Mouse (Mus musculus) myocyte (in vitro differentiated cells): ENCODE results near the gene Dcaf15. TPM values are rescaled to one million over a fixed set of nuclear protein-coding genes. Genes with fewer than 3 reads are reported as not detected.
A peak's percentile ranks its signal among the peaks of the same experiment; 100 is the strongest.

Source experiments
- H3K27me3 ChIP-seq: one replicate; pipeline ENCODE4 v1.6.1; 2011; ENCODE audit not compliant: control insufficient read depth, insufficient read depth, insufficient read length
- H3K36me3 ChIP-seq: one replicate; pipeline ENCODE4 v1.6.1; 2011; ENCODE audit not compliant: control insufficient read depth, insufficient read depth
- H3K4me2 ChIP-seq: one replicate; pipeline ENCODE4 v1.6.1; 2011; ENCODE audit warnings: low read depth, control low read depth
- H3K4me3 ChIP-seq: one replicate; pipeline ENCODE4 v1.5.1; 2011; ENCODE audit warnings: mild to moderate bottlenecking, control low read depth, moderate library complexity
- H3K79me2 ChIP-seq: one replicate; pipeline ENCODE4 v1.6.1; 2011; ENCODE audit not compliant: control insufficient read depth, insufficient read depth
- H3ac ChIP-seq: one replicate; pipeline ENCODE4 v1.6.1; 2011; ENCODE audit not compliant: control insufficient read depth, insufficient read length
- CEBPB ChIP-seq: IDR thresholded peaks from 2 replicates; pipeline ENCODE4 v1.6.1; 2011; ENCODE audit warnings: mild to moderate bottlenecking, moderate library complexity; ENCODE audit not compliant: poor library complexity, insufficient read depth, severe bottlenecking
- E2F4 ChIP-seq: IDR thresholded peaks from one replicate; pipeline ENCODE4 v1.6.1; 2011; ENCODE audit warnings: mild to moderate bottlenecking, control low read depth, moderate library complexity; ENCODE audit not compliant: insufficient read depth
- MAX ChIP-seq: IDR thresholded peaks from one replicate; pipeline ENCODE4 v1.6.1; 2011; ENCODE audit warnings: low read depth, mild to moderate bottlenecking, control low read depth
- MYOD1 ChIP-seq, 3 experiments: IDR thresholded peaks; one replicate each; pipeline ENCODE4 v1.6.1; 2011; ENCODE audit warnings: control low read depth in 2 of 3, low read depth in 2 of 3, mild to moderate bottlenecking in 2 of 3, moderate library complexity in 1 of 3; ENCODE audit not compliant: insufficient read length in 2 of 3, control insufficient read depth in 1 of 3
- MYOG ChIP-seq, 3 experiments: IDR thresholded peaks; one replicate each; pipeline ENCODE4 v1.6.1; 2011; ENCODE audit warnings: control low read depth in 2 of 3, low read depth in 2 of 3, mild to moderate bottlenecking in 2 of 3; ENCODE audit not compliant: insufficient read length in 2 of 3, control insufficient read depth in 1 of 3, insufficient read depth in 1 of 3
- POLR2A ChIP-seq: IDR thresholded peaks from one replicate; pipeline ENCODE4 v1.6.1; 2011; ENCODE audit warnings: low read depth, mild to moderate bottlenecking, control low read depth, moderate library complexity; ENCODE audit not compliant: insufficient read length
- POLR2AphosphoS2 ChIP-seq: IDR thresholded peaks from one replicate; pipeline ENCODE4 v1.6.1; 2011; ENCODE audit warnings: low read depth, control low read depth; ENCODE audit not compliant: insufficient read length
- REST ChIP-seq: IDR thresholded peaks from one replicate; pipeline ENCODE4 v1.6.1; 2011; ENCODE audit warnings: mild to moderate bottlenecking, control low read depth, moderate library complexity; ENCODE audit not compliant: insufficient read depth, insufficient read length
- SRF ChIP-seq: IDR thresholded peaks from one replicate; pipeline ENCODE4 v1.6.1; 2011; ENCODE audit warnings: low read depth; ENCODE audit not compliant: control insufficient read depth, insufficient read length
- TCF12 ChIP-seq: IDR thresholded peaks from one replicate; pipeline ENCODE4 v1.6.1; 2011; ENCODE audit warnings: mild to moderate bottlenecking, control low read depth; ENCODE audit not compliant: poor library complexity, insufficient read depth, severe bottlenecking
- TCF3 ChIP-seq: IDR thresholded peaks from one replicate; pipeline ENCODE4 v1.6.1; 2011; ENCODE audit warnings: low read depth, control low read depth; ENCODE audit not compliant: insufficient read length
- USF1 ChIP-seq: IDR thresholded peaks from one replicate; pipeline ENCODE4 v1.6.1; 2011; ENCODE audit warnings: low read depth, mild to moderate bottlenecking, control low read depth, moderate library complexity
- polyA plus RNA-seq: library from polyadenylated mRNA; unstranded; fragments of >200 nt; fragmentation: generic; extraction: Trizol; gene quantifications from one replicate; pipeline ENCODE4 v1.2.1, GENCODE M21; 2012; ENCODE audit warnings: missing spikeins

The Dcaf15 gene
- polyA plus RNA-seq, 1 experiment: 24.3 TPM

- TF ChIP-seq CEBPB (no peak), MYOD1 (IDR thresholded peaks at IDR 0.05; ENCODE audit: control insufficient read depth in 1 of 3, insufficient read length in 2 of 3, low read depth in 2 of 3) (peak in 2 of 3 experiments; percentile 66 to 78), MYOG (IDR thresholded peaks at IDR 0.05; ENCODE audit: control insufficient read depth in 1 of 3, insufficient read depth in 1 of 3, insufficient read length in 2 of 3, low read depth in 2 of 3) (peak in 1 of 3 experiments; percentile 64)
- peaks cover 29% of the 10 kb centered on the region for H3K79me2 ChIP-seq
- no peak overlapping the region for H3K4me3 ChIP-seq
- no peaks in the 10 kb centered on the region for H3K36me3 ChIP-seq
- no peak overlapping the region for H3ac ChIP-seq
- no peak overlapping the region for H3K4me2 ChIP-seq
- H3K27me3 ChIP-seq: no peaks in the 10 kb centered on the region
These were observed 33.9 kb downstream of the Dcaf15 start for GRCm38 (mm10) chr8:84070667-84071066.

GRCm38 (mm10) chr8:84070241-84070640 is 34.3 kb downstream of the Dcaf15 start:
- Histone ChIP-seq H3K4me2 (no peak overlapping the region), H3K27me3 (no peaks in the 10 kb centered on the region), H3K79me2 (peaks cover 29% of the 10 kb centered on the region), H3K4me3 (no peak overlapping the region), H3ac (no peak overlapping the region), H3K36me3 (no peaks in the 10 kb centered on the region)
- TF ChIP-seq TCF12: no peak
- TF ChIP-seq POLR2A: no peak
- no peak for TF ChIP-seq TCF3
- TF ChIP-seq MYOG (IDR thresholded peaks at IDR 0.05; ENCODE audit: control insufficient read depth in 1 of 3, insufficient read depth in 1 of 3, insufficient read length in 2 of 3, low read depth in 2 of 3): no peak
- no peak for TF ChIP-seq SRF
- no peak for TF ChIP-seq MYOD1 (IDR thresholded peaks at IDR 0.05; ENCODE audit: control insufficient read depth in 1 of 3, insufficient read length in 2 of 3, low read depth in 2 of 3)
- no peak for TF ChIP-seq MAX
- no peak for TF ChIP-seq POLR2AphosphoS2
- TF ChIP-seq USF1: no peak
- no peak for TF ChIP-seq CEBPB
- no peak for TF ChIP-seq E2F4
- no peak for TF ChIP-seq REST

- no peaks in the 10 kb centered on the region for H3K36me3 ChIP-seq
- no peaks in the 10 kb centered on the region for H3K27me3 ChIP-seq
- H3ac ChIP-seq: no peak overlapping the region
- H3K79me2 ChIP-seq: peaks cover 29% of the 10 kb centered on the region
- no peak for TF ChIP-seq POLR2AphosphoS2
- no peak overlapping the region for H3K4me3 ChIP-seq
- no peak overlapping the region for H3K4me2 ChIP-seq
These were observed 34.8 kb downstream of the Dcaf15 start for GRCm38 (mm10) chr8:84069750-84070149.

DNA sequence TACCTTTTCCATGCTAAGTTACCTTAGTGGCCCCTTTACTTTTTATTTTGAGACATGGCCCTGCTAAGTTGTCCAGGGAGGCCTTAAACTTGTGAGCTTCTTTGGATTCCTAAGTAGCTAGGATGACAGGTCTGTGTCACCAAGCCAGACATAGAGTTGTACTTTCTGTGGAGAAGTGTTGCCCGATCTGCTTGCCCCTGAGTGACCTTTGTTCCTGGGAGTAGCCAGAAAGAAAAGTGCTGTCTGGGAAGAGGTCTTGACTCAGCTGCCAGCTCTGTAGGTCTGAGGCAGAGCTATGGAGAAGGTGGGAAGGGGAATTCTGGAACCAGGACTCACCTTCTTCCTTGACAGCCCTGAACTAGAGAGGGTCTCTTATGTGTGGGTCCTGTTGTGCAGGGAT is 35.4 kb downstream of the Dcaf15 start:
- Histone ChIP-seq H3K4me3 (no peak overlapping the region), H3K79me2 (peaks cover 29% of the 10 kb centered on the region), H3K27me3 (no peaks in the 10 kb centered on the region), H3K4me2 (no peak overlapping the region), H3ac (no peak overlapping the region), H3K36me3 (no peaks in the 10 kb centered on the region)
- TF ChIP-seq POLR2AphosphoS2 (no peak), TCF3 (no peak), CEBPB (no peak), MYOD1 (IDR thresholded peaks at IDR 0.05; ENCODE audit: control insufficient read depth in 1 of 3, insufficient read length in 2 of 3, low read depth in 2 of 3) (no peak), REST (no peak), SRF (no peak), MAX (no peak)

DNA sequence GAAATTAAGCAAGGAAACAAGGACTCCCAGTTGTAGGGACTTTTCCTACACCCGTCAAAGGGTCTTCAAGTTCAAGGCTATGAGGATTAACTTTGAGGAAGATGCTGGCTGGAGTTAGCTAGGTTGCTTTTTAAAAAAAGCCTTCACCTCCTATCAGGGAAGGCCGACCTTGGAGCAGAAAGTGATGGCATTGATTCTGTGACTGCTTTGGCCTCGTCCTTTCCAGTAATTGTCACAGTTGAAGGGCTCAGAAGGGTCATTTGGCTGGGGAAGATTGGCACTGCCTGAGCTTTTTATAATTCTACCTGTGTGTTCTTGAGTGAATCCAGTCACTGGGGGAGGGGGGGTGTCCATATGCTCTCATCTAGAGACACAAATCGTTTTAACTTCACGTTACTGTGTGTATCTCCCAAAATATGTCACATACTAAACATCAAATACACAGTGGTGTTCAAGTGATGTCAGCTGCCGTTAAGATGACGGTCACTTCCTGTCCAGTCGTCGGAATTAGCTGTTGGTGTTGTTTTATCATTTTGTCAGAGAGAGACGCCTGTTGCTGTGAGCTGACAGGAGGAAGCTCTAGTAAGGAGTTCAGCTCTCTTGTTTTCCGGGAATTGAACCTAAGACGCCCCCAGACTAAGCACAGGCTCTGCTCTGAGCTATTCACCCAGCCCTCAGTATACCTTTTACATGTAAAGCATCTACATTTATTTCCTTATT is 36.1 kb downstream of the Dcaf15 start:
- peaks cover 29% of the 10 kb centered on the region for H3K79me2 ChIP-seq
- no peak overlapping the region for H3ac ChIP-seq
- H3K27me3 ChIP-seq: no peaks in the 10 kb centered on the region
- TF ChIP-seq POLR2A: no peak
- no peak for TF ChIP-seq E2F4
- no peak for TF ChIP-seq POLR2AphosphoS2
- H3K4me3 ChIP-seq: no peak overlapping the region
- no peak overlapping the region for H3K4me2 ChIP-seq
- no peaks in the 10 kb centered on the region for H3K36me3 ChIP-seq

DNA sequence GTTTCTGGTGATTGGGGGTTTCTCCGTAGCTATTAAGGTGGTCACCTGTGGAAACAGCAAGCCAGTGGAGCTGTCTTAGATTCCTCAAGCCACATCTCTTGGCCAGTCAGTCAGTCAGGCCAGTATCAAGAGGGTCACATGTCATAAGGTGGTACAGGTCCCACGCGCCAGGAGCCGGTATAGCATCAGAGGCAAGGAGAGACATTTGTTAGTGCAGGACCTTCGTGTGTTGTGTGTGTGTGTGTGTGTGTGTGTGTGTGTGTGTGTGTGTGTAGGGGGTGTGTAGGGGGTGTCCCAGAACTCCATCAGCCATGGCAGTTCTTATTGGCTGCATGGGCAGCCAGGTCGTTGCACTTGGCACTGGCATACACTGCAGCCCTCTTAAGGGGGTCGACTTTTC is 36.7 kb downstream of the Dcaf15 start:
- H3K4me3 ChIP-seq: peak overlapping the region; percentile 41
- peaks cover 29% of the 10 kb centered on the region for H3K79me2 ChIP-seq

More for the DNA sequence above, 36.7 kb downstream of the Dcaf15 start:
- Histone ChIP-seq H3K36me3 (no peaks in the 10 kb centered on the region), H3ac (no peak overlapping the region), H3K4me2 (peak overlapping the region; percentile 95), H3K27me3 (no peaks in the 10 kb centered on the region)
- no peak for TF ChIP-seq MYOD1 (IDR thresholded peaks at IDR 0.05; ENCODE audit: control insufficient read depth in 1 of 3, insufficient read length in 2 of 3, low read depth in 2 of 3)
- no peak for TF ChIP-seq MAX
- TF ChIP-seq SRF: no peak
